In the genomic region with DNA sequence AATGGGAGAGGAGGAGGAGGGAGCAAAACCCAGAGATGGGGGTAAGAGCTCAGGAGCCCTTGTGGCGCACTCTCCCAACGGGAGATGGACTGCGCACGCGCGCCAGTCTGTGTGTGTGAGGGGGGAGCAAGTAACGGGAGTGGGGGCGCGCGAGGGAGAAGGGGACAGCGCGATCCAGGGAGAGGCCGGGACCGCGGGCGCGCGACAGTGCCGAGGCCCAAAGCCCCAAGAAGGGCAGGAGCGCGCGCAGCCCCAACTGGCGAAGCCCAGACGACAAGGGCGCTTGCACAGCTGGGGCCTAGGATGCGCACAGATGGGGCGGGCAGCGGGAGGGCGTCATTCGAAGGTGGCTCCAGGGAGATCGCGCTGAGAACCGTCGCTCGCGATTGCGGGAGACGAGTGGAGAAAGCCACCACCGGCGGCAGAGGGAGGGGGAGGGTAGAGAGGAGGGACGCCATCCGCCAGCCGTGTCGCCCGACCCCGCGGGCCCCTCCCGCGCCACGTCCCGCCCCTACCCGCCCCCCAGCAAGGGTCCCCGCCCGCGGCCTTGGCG, we compare ENCODE assay signal across 8 mouse cellular contexts. TPM values are rescaled to one million over a fixed set of nuclear protein-coding genes. Genes with fewer than 3 reads are reported as not detected.
DNase-seq lines count a peak whose midpoint lies in the region; ATAC-seq and TF ChIP-seq lines count a peak whose summit lies in the region.

No protein-coding gene starts in this region.

- TF ChIP-seq EP300 in lung, postnatal 0 days (IDR thresholded peaks at IDR 0.05) = no peak

- DNase-seq in NIH3T3 (ENCODE audit: low read depth) = peak; percentile 91
- peak; percentile 91 for DNase-seq in cerebellum, adult 9-11 months
- DNase-seq in frontal cortex, adult 2 months (ENCODE audit: extremely low spot score in 1 of 2, low spot score in 1 of 2) = peak; percentile 61 to 81
- peak; percentile 86 for DNase-seq in hindbrain, embryonic 11.5 days (ENCODE audit: low spot score)
- peak; percentile 74 to 82 for DNase-seq in layer of hippocampus, postnatal 10 days (ENCODE audit: low spot score in 2 of 2)
- DNase-seq in lung, postnatal 0 days (ENCODE audit: low spot score) = peak; percentile 86
- peak; percentile 41 for DNase-seq in ovary, postnatal 10 days (ENCODE audit: low spot score)
- peak; percentile 78 for DNase-seq in thymus, postnatal 0 days (ENCODE audit: low spot score)

- TF ChIP-seq CTCF in lung, postnatal 0 days (IDR thresholded peaks at IDR 0.05) = no peak

- no peaks in the 10 kb centered on the region for H3K4me1 ChIP-seq in hindbrain, embryonic 11.5 days (replicated peaks; ENCODE audit: control insufficient read depth, insufficient read depth, low read length)
- no peaks in the 10 kb centered on the region for H3K4me1 ChIP-seq in lung, postnatal 0 days (ENCODE audit: insufficient read depth, low read depth, low read length)

- no peaks in the 10 kb centered on the region for H3K27me3 ChIP-seq in hindbrain, embryonic 11.5 days (ENCODE audit: control insufficient read depth, insufficient read depth, low read length)
- H3K27me3 ChIP-seq in lung, postnatal 0 days (replicated peaks; ENCODE audit: insufficient read depth, low read length) = no peaks in the 10 kb centered on the region

- H3K9me3 ChIP-seq in hindbrain, embryonic 11.5 days (ENCODE audit: control insufficient read depth, low read length) = no peaks in the 10 kb centered on the region
- H3K9me3 ChIP-seq in lung, postnatal 0 days (ENCODE audit: low read length) = no peaks in the 10 kb centered on the region

- no peaks in the 10 kb centered on the region for H3K36me3 ChIP-seq in hindbrain, embryonic 11.5 days (ENCODE audit: control insufficient read depth, insufficient read depth, low read length)
- H3K36me3 ChIP-seq in lung, postnatal 0 days (ENCODE audit: insufficient read depth, low read length) = no peaks in the 10 kb centered on the region

- 12% methylated on average over 37 of the region's 56 CpGs for WGBS in hindbrain, embryonic 11.5 days
- 7% methylated on average over 11 of the region's 56 CpGs for WGBS in lung, postnatal 0 days

- peak overlapping the region; percentile 76 for H3K9ac ChIP-seq in hindbrain, embryonic 11.5 days (ENCODE audit: low read depth, low read length)
- peak overlapping the region; percentile 62 for H3K9ac ChIP-seq in lung, postnatal 0 days (replicated peaks; ENCODE audit: low read depth)

- peak overlapping the region; percentile 94 for H3K27ac ChIP-seq in hindbrain, embryonic 11.5 days (ENCODE audit: low read depth, low read length)
- H3K27ac ChIP-seq in lung, postnatal 0 days (ENCODE audit: low read length) = peak overlapping the region; percentile 91

- peak overlapping the region; percentile 48 for H3K4me2 ChIP-seq in hindbrain, embryonic 11.5 days (replicated peaks; ENCODE audit: low read depth, low read length)
- H3K4me2 ChIP-seq in lung, postnatal 0 days (replicated peaks; ENCODE audit: low read depth, low read length) = peak overlapping the region; percentile 61

- H3K4me3 ChIP-seq in hindbrain, embryonic 11.5 days (ENCODE audit: low read depth, low read length) = peak overlapping the region; percentile 60
- peak overlapping the region; percentile 59 for H3K4me3 ChIP-seq in lung, postnatal 0 days (ENCODE audit: low read depth, low read length)

- ATAC-seq in hindbrain, embryonic 11.5 days (ENCODE audit: low FRiP score) = peak; percentile 87
- peak; percentile 72 for ATAC-seq in lung, postnatal 0 days

RNA-seq across cellular contexts. Expression of gene Opn1mw, which starts 42.2 kb away (rescaled TPM):
- polyA plus RNA-seq in frontal cortex, adult 2 months (2012; rRNA removed) = 0.25 and 0.32 TPM in 2 replicates
- not detected in 2 replicates for polyA plus RNA-seq in hindbrain, embryonic 11.5 days (2014; fragmentation: Nextera tagmentation; extraction: Ambion mirVana)
- total RNA-seq in layer of hippocampus, postnatal 10 days (2021) = not detected
- not detected in 2 replicates for polyA plus RNA-seq in lung, postnatal 0 days (2015; fragmentation: Nextera tagmentation; extraction: Ambion mirVana)
- polyA plus RNA-seq in thymus, postnatal 0 days (2015; fragmentation: Nextera tagmentation; extraction: Ambion mirVana) = not detected in 2 replicates

RNA-seq across cellular contexts. Expression of gene Mecp2, which starts 50.1 kb away (rescaled TPM):
- polyA plus RNA-seq in frontal cortex, adult 2 months (2012; rRNA removed) = 29.7 and 30.6 TPM in 2 replicates
- polyA plus RNA-seq in hindbrain, embryonic 11.5 days (2014; fragmentation: Nextera tagmentation; extraction: Ambion mirVana) = 14.4 and 15.8 TPM in 2 replicates
- 10 to 100 TPM; 74.3 to 75.1 TPM for total RNA-seq in layer of hippocampus, postnatal 10 days (2021)
- 9.8 and 10.0 TPM in 2 replicates for polyA plus RNA-seq in lung, postnatal 0 days (2015; fragmentation: Nextera tagmentation; extraction: Ambion mirVana)
- 16.6 and 16.7 TPM in 2 replicates for polyA plus RNA-seq in thymus, postnatal 0 days (2015; fragmentation: Nextera tagmentation; extraction: Ambion mirVana)

Comparison
In these comparisons a context has a peak if more than half of its experiments do, and no peak if none do; other contexts are left out.
1. Peak in every context shown above with its lines: DNase-seq, ATAC-seq, H3K4me3 ChIP-seq and H3K27ac ChIP-seq.
2. DNase-seq: peak in every context shown above with its lines; median percentile 91 in NIH3T3; 91 in cerebellum, adult 9-11 months; 86 in hindbrain, embryonic 11.5 days; 86 in lung, postnatal 0 days; 78 in layer of hippocampus, postnatal 10 days; 78 in thymus, postnatal 0 days; 71 in frontal cortex, adult 2 months; 41 in ovary, postnatal 10 days.